12 mouse cellular contexts compared by ENCODE assay signal in the genomic region with DNA sequence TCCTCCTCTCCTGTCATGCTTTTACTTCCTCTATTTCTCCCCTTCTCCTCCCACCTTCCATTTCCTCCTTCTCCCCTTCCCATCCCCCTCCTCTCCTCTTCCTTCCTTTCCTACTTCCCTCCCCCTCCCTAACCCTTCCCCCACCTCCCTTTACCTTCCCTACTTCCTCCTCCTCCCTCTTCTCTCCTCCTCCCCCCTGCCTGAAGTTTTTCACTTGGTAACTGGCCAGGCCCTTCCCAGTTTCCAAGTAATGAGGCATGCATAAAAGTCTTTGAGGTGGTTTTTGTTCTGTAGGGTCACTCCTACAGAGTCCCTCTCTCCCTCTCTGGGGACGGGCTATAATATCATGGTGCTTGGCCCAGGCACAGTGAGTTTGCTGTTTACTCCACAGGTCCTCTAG. TPM values are rescaled to one million over a fixed set of nuclear protein-coding genes. Genes with fewer than 3 reads are reported as not detected.
DNase-seq lines count a peak whose midpoint lies in the region; ATAC-seq and TF ChIP-seq lines count a peak whose summit lies in the region.
"Had no signal": no experiment of that assay in that cellular context is flagged by ENCODE, and none has a peak within 500 bp of the region (broad histone marks: within the 10 kb centered on the region; RNA-seq: fewer than 3 reads in every experiment).

No protein-coding gene starts in this region.

- H3K4me3 ChIP-seq in hindbrain, embryonic 10.5 days, result no peak overlapping the region
- H3K4me3 ChIP-seq in hindbrain, postnatal 0 days (ENCODE audit: low read length), result no peak overlapping the region
- no peak overlapping the region for H3K4me3 ChIP-seq in heart, postnatal 0 days (ENCODE audit: low read depth, low read length)
- no peak overlapping the region for H3K4me3 ChIP-seq in limb, embryonic 11.5 days (ENCODE audit: low read depth, low read length)
- no peak overlapping the region for H3K4me3 ChIP-seq in stomach, embryonic 14.5 days (ENCODE audit: low read depth, low read length)
- H3K4me3 ChIP-seq: midbrain, embryonic 12.5 days had no signal

- TF ChIP-seq EP300 in heart, postnatal 0 days (IDR thresholded peaks at IDR 0.05; ENCODE audit: low read depth), result no peak

- no peaks in the 10 kb centered on the region for H3K27me3 ChIP-seq in hindbrain, embryonic 10.5 days (ENCODE audit: insufficient read depth, poor library complexity, severe bottlenecking)
- H3K27me3 ChIP-seq in hindbrain, postnatal 0 days (ENCODE audit: insufficient read depth, low read length), result no peaks in the 10 kb centered on the region
- no peaks in the 10 kb centered on the region for H3K27me3 ChIP-seq in heart, postnatal 0 days (ENCODE audit: control insufficient read depth, insufficient read depth, low read length)
- H3K27me3 ChIP-seq in limb, embryonic 11.5 days (ENCODE audit: control insufficient read depth, insufficient read depth, low read length), result no peaks in the 10 kb centered on the region
- H3K27me3 ChIP-seq in stomach, embryonic 14.5 days (ENCODE audit: control insufficient read depth, insufficient read depth, low read length), result no peaks in the 10 kb centered on the region
- H3K27me3 ChIP-seq: midbrain, embryonic 12.5 days had no signal

- WGBS in hindbrain, embryonic 10.5 days, result 35% methylated on average over 1 of the region's 1 CpGs
- 19% methylated on average over 1 of the region's 1 CpGs for WGBS in hindbrain, postnatal 0 days
- 7% methylated on average over 1 of the region's 1 CpGs for WGBS in heart, postnatal 0 days
- 50% methylated on average over 1 of the region's 1 CpGs for WGBS in limb, embryonic 11.5 days
- 39% methylated on average over 1 of the region's 1 CpGs for WGBS in stomach, embryonic 14.5 days

- no peaks in the 10 kb centered on the region for H3K36me3 ChIP-seq in hindbrain, embryonic 10.5 days
- H3K36me3 ChIP-seq in hindbrain, postnatal 0 days (ENCODE audit: insufficient read depth, low read length), result no peaks in the 10 kb centered on the region
- no peaks in the 10 kb centered on the region for H3K36me3 ChIP-seq in heart, postnatal 0 days (replicated peaks; ENCODE audit: control insufficient read depth, insufficient read depth, low read length)
- no peaks in the 10 kb centered on the region for H3K36me3 ChIP-seq in limb, embryonic 11.5 days (ENCODE audit: control insufficient read depth, insufficient read depth, low read length)
- H3K36me3 ChIP-seq in stomach, embryonic 14.5 days (ENCODE audit: control insufficient read depth, insufficient read depth, low read length), result no peaks in the 10 kb centered on the region
- H3K36me3 ChIP-seq: G1E; midbrain, embryonic 12.5 days had no signal

- peaks cover 7% of the 10 kb centered on the region for H3K9me3 ChIP-seq in hindbrain, embryonic 10.5 days
- no peaks in the 10 kb centered on the region for H3K9me3 ChIP-seq in hindbrain, postnatal 0 days (ENCODE audit: low read length)
- H3K9me3 ChIP-seq in heart, postnatal 0 days (replicated peaks; ENCODE audit: control insufficient read depth, low read length), result peaks cover 2% of the 10 kb centered on the region; the same call in 1 of the 2 replicates
- H3K9me3 ChIP-seq in limb, embryonic 11.5 days (ENCODE audit: control insufficient read depth, low read length), result no peaks in the 10 kb centered on the region
- H3K9me3 ChIP-seq in stomach, embryonic 14.5 days (ENCODE audit: control insufficient read depth, low read depth, low read length), result no peaks in the 10 kb centered on the region; the same call in 1 of the 2 replicates
- H3K9me3 ChIP-seq: G1E had no signal

- no peak overlapping the region for H3K4me2 ChIP-seq in hindbrain, postnatal 0 days (ENCODE audit: low read depth, low read length)
- H3K4me2 ChIP-seq in heart, postnatal 0 days (ENCODE audit: low read depth, low read length), result no peak overlapping the region
- H3K4me2 ChIP-seq in limb, embryonic 11.5 days (ENCODE audit: low read depth, severe bottlenecking), result no peak overlapping the region
- no peak overlapping the region for H3K4me2 ChIP-seq in stomach, embryonic 14.5 days (replicated peaks; ENCODE audit: low read depth, low read length)
- H3K4me2 ChIP-seq: midbrain, embryonic 12.5 days had no signal

- DNase-seq in hindbrain, embryonic 10.5 days (ENCODE audit: low spot score), result no peak
- DNase-seq in hindbrain, postnatal 0 days (ENCODE audit: low spot score), result no peak
- no peak for DNase-seq in heart, postnatal 0 days (ENCODE audit: low spot score)
- DNase-seq in limb, embryonic 11.5 days (ENCODE audit: low spot score), result no peak
- no peak for DNase-seq in gastrocnemius, adult 8-10 months (ENCODE audit: low spot score in 2 of 2)
- DNase-seq in right cerebral cortex, postnatal 4 days, result no peak

- 0 out of 2 replicates have a peak overlapping the region, but pooled peaks have one; percentile 31 for H3K27ac ChIP-seq in hindbrain, embryonic 10.5 days
- no peak overlapping the region for H3K27ac ChIP-seq in hindbrain, postnatal 0 days
- H3K27ac ChIP-seq in heart, postnatal 0 days (ENCODE audit: low read depth), result peak overlapping the region; percentile 98
- H3K27ac ChIP-seq in limb, embryonic 11.5 days (replicated peaks; ENCODE audit: low read depth, low read length), result peak overlapping the region; percentile 24
- H3K27ac ChIP-seq in stomach, embryonic 14.5 days (ENCODE audit: low read length), result peak overlapping the region; percentile 55; the same call in 1 of the 2 replicates
- H3K27ac ChIP-seq: midbrain, embryonic 12.5 days had no signal

- H3K9ac ChIP-seq in hindbrain, postnatal 0 days (replicated peaks; ENCODE audit: low read length), result no peak overlapping the region
- H3K9ac ChIP-seq in heart, postnatal 0 days (replicated peaks; ENCODE audit: low read depth, low read length), result 0 out of 2 replicates have a peak overlapping the region, but pooled peaks have one; percentile 10
- H3K9ac ChIP-seq in limb, embryonic 11.5 days (ENCODE audit: low read length), result no peak overlapping the region
- H3K9ac ChIP-seq in stomach, embryonic 14.5 days (replicated peaks; ENCODE audit: low read depth, low read length), result no peak overlapping the region
- H3K9ac ChIP-seq: midbrain, embryonic 12.5 days had no signal

- H3K4me1 ChIP-seq in hindbrain, embryonic 10.5 days (replicated peaks), result peaks cover 45% of the 10 kb centered on the region
- H3K4me1 ChIP-seq in hindbrain, postnatal 0 days (ENCODE audit: insufficient read depth, low read length), result 0 out of 2 replicates have a peak, but pooled peaks cover 6% of the 10 kb centered on the region
- H3K4me1 ChIP-seq in heart, postnatal 0 days (ENCODE audit: control insufficient read depth, insufficient read depth), result peaks cover 66% of the 10 kb centered on the region
- peaks cover 13% of the 10 kb centered on the region for H3K4me1 ChIP-seq in limb, embryonic 11.5 days (ENCODE audit: control insufficient read depth, insufficient read depth, low read length)
- peaks cover 18% of the 10 kb centered on the region for H3K4me1 ChIP-seq in stomach, embryonic 14.5 days (ENCODE audit: control insufficient read depth, insufficient read depth, low read length)

- no peak for ATAC-seq in hindbrain, postnatal 0 days
- ATAC-seq in heart, postnatal 0 days (ENCODE audit: insufficient read depth, low read depth), result no peak
- no peak for ATAC-seq in limb, embryonic 11.5 days (ENCODE audit: insufficient number of reproducible peaks, low FRiP score, low TSS enrichment, low read depth)
- no peak for ATAC-seq in stomach, embryonic 14.5 days (ENCODE audit: insufficient number of reproducible peaks, insufficient read depth, low FRiP score, low read depth)
- ATAC-seq in inflammation-experienced regulatory T-cells, adult 6 months, result no peak

- TF ChIP-seq CTCF in hindbrain, postnatal 0 days (IDR thresholded peaks at IDR 0.05; ENCODE audit: low read depth), result no peak
- TF ChIP-seq CTCF in heart, postnatal 0 days (IDR thresholded peaks at IDR 0.05; ENCODE audit: low read depth), result no peak

RNA-seq across cellular contexts. Expression of a gene that starts 13.2 kb away (rescaled TPM):
- polyA plus RNA-seq in hindbrain, embryonic 10.5 days (2016; fragmentation: Nextera tagmentation; extraction: Ambion mirVana), result 0.98 and 2.3 TPM in 2 replicates
- total RNA-seq in hindbrain, postnatal 0 days (2014; rRNA removed), result 1.2 and 1.9 TPM in 2 replicates
- polyA plus RNA-seq in hindbrain, postnatal 0 days (2015; fragmentation: Nextera tagmentation; extraction: Ambion mirVana), result 1.1 and 1.4 TPM in 2 replicates
- total RNA-seq in heart, postnatal 0 days (2014; rRNA removed; ENCODE audit: low replicate concordance), result 73.3 and 75.9 TPM in 2 replicates
- 36.4 and 37.2 TPM in 2 replicates for polyA plus RNA-seq in heart, postnatal 0 days (2015; fragmentation: Nextera tagmentation; extraction: Ambion mirVana)
- 1.5 and 1.7 TPM in 2 replicates for polyA plus RNA-seq in limb, embryonic 11.5 days (2014; fragmentation: Nextera tagmentation; extraction: Ambion mirVana)
- polyA plus RNA-seq in stomach, embryonic 14.5 days (2014; fragmentation: Nextera tagmentation; extraction: Ambion mirVana), result 4.2 and 6.0 TPM in 2 replicates
- total RNA-seq in gastrocnemius, adult 8-10 months (2022), result under 1 TPM; 0.20 to 0.48 (median 0.34) TPM
- under 1 TPM in 2 of 3 experiments, not detected in 1; 0.19 to 0.42 TPM for polyA plus RNA-seq in inflammation-experienced regulatory T-cells, adult 6 months (2017; shearing (Covaris generic))
- total RNA-seq: G1E had no signal
- polyA plus RNA-seq: G1E had no signal

RNA-seq across cellular contexts. Expression of a gene that starts 25.0 kb away (rescaled TPM):
- polyA plus RNA-seq in hindbrain, embryonic 10.5 days (2016; fragmentation: Nextera tagmentation; extraction: Ambion mirVana), result 0.55 and 0.71 TPM in 2 replicates
- total RNA-seq in hindbrain, postnatal 0 days (2014; rRNA removed), result 2.1 and 3.0 TPM in 2 replicates
- 2.0 and 2.6 TPM in 2 replicates for polyA plus RNA-seq in hindbrain, postnatal 0 days (2015; fragmentation: Nextera tagmentation; extraction: Ambion mirVana)
- total RNA-seq in heart, postnatal 0 days (2014; rRNA removed; ENCODE audit: low replicate concordance), result 0.61 and 2.1 TPM in 2 replicates
- 0.70 and 1.6 TPM in 2 replicates for polyA plus RNA-seq in heart, postnatal 0 days (2015; fragmentation: Nextera tagmentation; extraction: Ambion mirVana)
- polyA plus RNA-seq in limb, embryonic 11.5 days (2014; fragmentation: Nextera tagmentation; extraction: Ambion mirVana), result 2.4 and 2.9 TPM in 2 replicates
- 22.5 and 27.0 TPM in 2 replicates for polyA plus RNA-seq in stomach, embryonic 14.5 days (2014; fragmentation: Nextera tagmentation; extraction: Ambion mirVana)
- not detected for total RNA-seq in gastrocnemius, adult 8-10 months (2022)
- polyA plus RNA-seq in inflammation-experienced regulatory T-cells, adult 6 months (2017; shearing (Covaris generic)), result under 1 TPM in 1 of 3 experiments, not detected in 2; 0.68 TPM
- total RNA-seq: gastrocnemius, adult 18-20 months; layer of hippocampus, postnatal 25 days had no signal
- polyA plus RNA-seq: G1E had no signal

RNA-seq across cellular contexts. Expression of a gene that starts 50.4 kb away (rescaled TPM):
- polyA plus RNA-seq in hindbrain, embryonic 10.5 days (2016; fragmentation: Nextera tagmentation; extraction: Ambion mirVana), result 130 and 134 TPM in 2 replicates
- 106 and 118 TPM in 2 replicates for total RNA-seq in hindbrain, postnatal 0 days (2014; rRNA removed)
- 101 and 102 TPM in 2 replicates for polyA plus RNA-seq in hindbrain, postnatal 0 days (2015; fragmentation: Nextera tagmentation; extraction: Ambion mirVana)
- total RNA-seq in heart, postnatal 0 days (2014; rRNA removed; ENCODE audit: low replicate concordance), result 61.9 and 71.7 TPM in 2 replicates
- polyA plus RNA-seq in heart, postnatal 0 days (2015; fragmentation: Nextera tagmentation; extraction: Ambion mirVana), result 33.7 and 34.0 TPM in 2 replicates
- polyA plus RNA-seq in limb, embryonic 11.5 days (2014; fragmentation: Nextera tagmentation; extraction: Ambion mirVana), result 76.9 and 82.1 TPM in 2 replicates
- 61.3 and 66.6 TPM in 2 replicates for polyA plus RNA-seq in stomach, embryonic 14.5 days (2014; fragmentation: Nextera tagmentation; extraction: Ambion mirVana)
- total RNA-seq in gastrocnemius, adult 8-10 months (2022), result 1 to 10 TPM; 7.1 to 8.3 (median 7.6) TPM
- 10 to 100 TPM; 35.5 to 40.4 (median 37.4) TPM for polyA plus RNA-seq in inflammation-experienced regulatory T-cells, adult 6 months (2017; shearing (Covaris generic))
